7 mouse cellular contexts compared by ENCODE assay signal in the genomic region with DNA sequence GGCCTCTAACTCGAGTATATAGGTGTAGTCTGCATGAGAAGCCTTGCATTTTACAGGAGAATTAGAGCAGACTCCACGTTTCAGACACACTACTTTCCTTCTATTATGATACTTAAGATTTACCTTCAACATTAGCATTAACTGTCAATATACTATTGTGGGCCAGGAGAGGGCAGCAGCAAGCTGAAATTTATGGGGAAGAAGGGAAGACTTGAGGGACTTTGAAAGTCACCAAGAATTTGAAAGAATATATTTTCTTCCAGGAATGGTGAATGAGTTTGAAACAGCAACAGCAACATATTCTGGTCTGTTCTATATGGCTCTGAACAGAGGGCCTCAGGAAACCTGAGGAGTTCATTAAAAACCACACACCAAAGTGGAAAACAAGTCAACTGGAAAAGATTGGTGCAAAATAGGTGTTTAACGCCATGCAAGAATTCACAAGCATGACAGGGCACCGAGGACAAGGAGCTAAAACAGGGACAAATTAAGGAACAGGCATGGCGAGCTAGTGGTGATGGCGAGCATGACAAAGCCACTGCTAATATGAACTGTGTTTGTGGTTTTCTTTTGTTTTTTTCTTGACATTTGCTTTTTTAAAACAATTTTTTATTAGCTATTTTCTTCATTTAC.
DNase-seq lines count a peak whose midpoint lies in the region; ATAC-seq lines count a peak whose summit lies in the region.

No protein-coding gene starts in this region.

- DNase-seq in layer of hippocampus, adult 18-20 months (ENCODE audit: low spot score in 2 of 2), result peak; percentile 20 to 51
- DNase-seq in layer of hippocampus, adult 9-11 months, result no peak
- peak; percentile 7 for DNase-seq in WW6 (ENCODE audit: low read depth, low spot score)
- peak; percentile 20 to 49 for DNase-seq in left cerebral cortex, postnatal 10 days (ENCODE audit: extremely low spot score in 1 of 2, low spot score in 2 of 2)
- DNase-seq in thymus, postnatal 0 days (ENCODE audit: low spot score), result no peak
- DNase-seq in gastrocnemius, adult 8-10 months (ENCODE audit: low spot score in 2 of 2), result no peak

- no peak overlapping the region for H3K4me2 ChIP-seq in forebrain, embryonic 12.5 days

- 15% methylated on average over 6 of the region's 6 CpGs for WGBS in forebrain, embryonic 12.5 days

- no peaks in the 10 kb centered on the region for H3K9me3 ChIP-seq in forebrain, embryonic 12.5 days

- no peaks in the 10 kb centered on the region for H3K4me1 ChIP-seq in forebrain, embryonic 12.5 days

- H3K27ac ChIP-seq in forebrain, embryonic 12.5 days, result no peak overlapping the region

- no peaks in the 10 kb centered on the region for H3K27me3 ChIP-seq in forebrain, embryonic 12.5 days

- intact Hi-C loops in left cerebral cortex, postnatal 10 days (cut with DNase I), result no loop called here

- no peak overlapping the region for H3K9ac ChIP-seq in forebrain, embryonic 12.5 days

- H3K36me3 ChIP-seq in forebrain, embryonic 12.5 days (replicated peaks), result no peaks in the 10 kb centered on the region

- peak; percentile 67; the same call in 1 of the 2 replicates for ATAC-seq in forebrain, embryonic 12.5 days (ENCODE audit: low FRiP score)

- H3K4me3 ChIP-seq in forebrain, embryonic 12.5 days (replicated peaks), result no peak overlapping the region

Comparison
In these comparisons a context has a peak if more than half of its experiments do, and no peak if none do; other contexts are left out.
1. DNase-seq: peak in layer of hippocampus, adult 18-20 months (2 of 2), WW6 (single experiment) and left cerebral cortex, postnatal 10 days (2 of 2); none in layer of hippocampus, adult 9-11 months (single experiment), thymus, postnatal 0 days (single experiment) and gastrocnemius, adult 8-10 months (0 of 2).